Mouse (Mus musculus) retina, embryonic 14.5 days (tissue): ENCODE data around the gene Dctn2.

ENCODE experiments used
- DNase-seq: peaks from one replicate; pipeline ENCODE4 v3.0.0-alpha.2; 2015; ENCODE audit warnings: low spot score

Dctn2 gene

DNA sequence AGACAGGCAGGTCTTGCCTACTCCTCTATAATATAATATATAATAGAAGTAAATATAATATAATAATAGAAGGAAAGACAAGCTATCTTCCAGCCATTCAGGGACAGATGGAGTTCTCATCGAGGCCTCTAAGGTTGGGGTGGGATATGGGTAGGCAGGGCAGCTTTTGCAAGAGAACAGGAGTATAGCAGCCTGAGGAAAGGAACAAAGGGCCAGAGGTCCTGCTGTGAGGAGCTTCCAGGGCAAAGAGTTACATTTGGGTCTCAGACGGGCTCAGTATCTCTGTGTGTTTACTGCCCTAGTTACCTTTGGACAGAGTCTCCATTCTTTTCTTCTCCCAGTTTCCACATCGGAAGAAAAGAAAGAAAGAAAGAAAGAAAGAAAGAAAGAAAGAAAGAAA lies 2.5 kb upstream of the Dctn2 start:
- DNase-seq: no peak

DNA sequence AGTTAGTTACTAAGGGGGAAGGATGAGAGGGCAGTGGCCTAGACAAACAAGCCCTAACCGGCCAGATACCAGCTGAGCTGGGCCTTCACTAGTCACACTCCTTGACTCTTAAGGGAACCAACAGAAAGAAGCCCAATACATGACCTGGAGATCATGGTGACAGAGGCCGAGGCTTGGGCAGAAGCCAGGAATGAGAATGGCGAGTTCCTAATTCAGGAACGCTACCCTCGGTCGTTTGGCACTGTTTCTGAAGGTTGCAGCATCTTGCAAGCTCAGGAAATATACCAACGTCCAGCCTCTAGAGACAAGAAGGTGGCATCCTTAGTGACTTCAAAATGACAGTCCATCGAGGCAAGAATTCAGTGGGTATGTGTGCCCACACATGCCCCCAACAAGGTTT lies 1.8 kb upstream of the Dctn2 start:
- DNase-seq: no peak

DNA sequence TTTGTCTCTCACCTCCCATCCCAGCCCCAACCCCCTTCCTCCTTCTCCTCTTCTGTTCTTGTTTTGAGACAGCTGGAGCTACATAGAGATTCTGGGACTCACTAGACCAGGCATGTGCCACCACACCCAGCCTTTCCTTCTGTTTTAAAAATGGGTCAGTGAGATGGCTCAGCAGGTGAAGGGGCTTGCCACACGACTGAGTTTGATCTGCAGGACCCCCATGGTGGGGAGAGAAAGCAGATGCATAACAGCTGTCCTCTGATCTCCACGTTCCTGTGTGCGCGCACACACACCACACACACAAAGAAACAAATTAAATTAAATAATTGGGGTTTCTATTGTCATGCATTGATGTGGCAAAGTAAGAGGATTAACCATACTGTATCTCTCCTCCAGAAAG lies 1.2 kb upstream of the Dctn2 start:
- peak; percentile 26 for DNase-seq

DNA sequence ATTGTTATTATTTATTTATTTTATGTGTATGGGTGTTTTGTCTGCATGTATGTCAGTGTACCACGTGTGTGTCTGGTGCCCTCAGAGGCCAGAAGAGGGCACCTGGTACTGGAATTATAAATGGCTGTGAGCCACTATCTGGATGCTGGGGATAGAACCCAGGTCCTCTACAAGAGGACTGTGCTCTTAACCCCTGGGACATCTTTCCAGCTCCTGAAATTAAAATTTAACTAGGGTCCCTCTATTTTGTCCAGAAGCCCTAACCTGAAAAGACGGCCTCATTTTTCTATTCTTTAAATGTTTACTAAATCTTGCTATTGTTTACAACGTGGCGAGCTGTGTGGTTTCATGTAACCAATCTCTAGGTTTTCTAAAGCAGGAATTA lies 449 bp upstream of the Dctn2 start:
- DNase-seq: peak; percentile 35

DNA sequence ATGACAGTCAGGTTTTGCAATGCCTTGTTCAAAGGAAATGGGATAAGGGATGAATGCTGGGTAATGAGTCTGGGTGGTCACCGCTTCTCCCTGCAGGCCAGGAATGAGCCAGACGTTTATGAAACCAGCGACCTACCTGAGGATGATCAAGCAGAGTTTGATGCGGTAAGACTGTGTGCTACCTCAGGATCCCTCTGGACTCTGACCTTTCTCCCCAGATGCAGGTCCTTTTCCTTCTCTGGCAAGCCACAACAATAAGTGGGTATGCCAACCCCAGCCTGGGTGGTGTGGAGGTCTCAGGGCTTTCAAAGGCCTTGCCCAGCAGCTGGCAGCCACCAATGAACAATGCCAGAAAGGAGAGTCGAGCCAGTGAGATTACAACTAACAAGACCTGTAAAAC lies 1.1 kb downstream of the Dctn2 start:
- DNase-seq: no peak

DNA sequence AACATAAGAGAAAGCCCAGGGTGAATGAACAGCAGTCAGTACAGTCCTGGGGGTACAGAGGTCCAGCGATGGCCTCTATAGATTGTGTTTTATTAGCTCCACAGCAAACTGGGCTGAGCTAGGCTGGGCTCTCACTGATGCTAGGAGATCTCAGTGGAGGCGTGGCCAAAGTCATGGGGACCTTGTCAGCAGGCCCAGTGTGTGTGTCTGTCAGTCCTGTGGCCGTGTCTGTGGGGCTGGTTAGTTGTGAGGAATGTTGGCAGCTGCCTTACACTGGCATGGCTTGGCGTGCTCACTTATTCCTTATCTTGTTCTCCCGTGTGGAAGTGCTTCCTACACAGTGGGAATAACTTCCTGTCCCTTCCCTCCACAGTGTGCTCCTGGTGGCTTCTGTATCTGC lies 2.2 kb downstream of the Dctn2 start:
- DNase-seq: no peak

DNA sequence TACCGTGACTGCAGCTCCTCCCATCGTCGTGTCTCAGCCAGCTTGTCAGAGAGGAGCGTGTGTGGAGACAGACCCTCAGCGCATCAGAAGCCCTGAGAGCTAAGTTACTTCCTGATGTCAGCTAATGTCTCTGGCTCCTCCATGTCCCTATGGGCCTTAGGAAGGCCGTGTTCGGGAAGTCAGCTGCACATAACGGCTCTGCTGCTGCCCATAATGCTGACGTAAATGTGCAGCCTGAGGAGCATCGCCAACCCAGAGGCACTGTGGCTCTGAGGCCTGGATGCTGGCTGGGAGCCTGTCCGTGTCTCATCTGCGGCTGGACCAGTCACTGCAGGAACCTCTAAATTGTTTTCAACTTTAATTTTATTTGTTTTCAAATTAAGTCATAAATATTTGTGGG lies 2.9 kb downstream of the Dctn2 start:
- no peak for DNase-seq

DNA sequence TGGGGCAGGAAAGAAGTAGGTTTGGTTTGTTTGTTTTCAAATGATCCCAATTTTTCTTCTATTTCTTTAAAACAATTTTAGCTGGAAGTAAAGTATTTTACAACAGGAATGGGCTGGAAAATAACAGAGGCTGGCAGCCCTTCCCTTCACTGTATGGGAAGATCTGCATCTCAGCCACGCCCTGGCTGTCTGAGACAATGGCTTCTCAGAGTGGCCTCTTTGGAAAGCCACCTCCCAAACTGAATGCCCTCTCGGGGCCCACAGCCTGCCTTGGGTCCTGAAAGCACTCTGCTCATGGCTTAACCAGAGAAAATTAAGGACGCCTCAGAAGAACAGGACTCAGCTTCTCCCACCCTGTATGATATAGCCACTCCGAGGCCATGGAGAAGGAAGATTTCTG lies 3.7 kb downstream of the Dctn2 start:
- DNase-seq: no peak

DNA sequence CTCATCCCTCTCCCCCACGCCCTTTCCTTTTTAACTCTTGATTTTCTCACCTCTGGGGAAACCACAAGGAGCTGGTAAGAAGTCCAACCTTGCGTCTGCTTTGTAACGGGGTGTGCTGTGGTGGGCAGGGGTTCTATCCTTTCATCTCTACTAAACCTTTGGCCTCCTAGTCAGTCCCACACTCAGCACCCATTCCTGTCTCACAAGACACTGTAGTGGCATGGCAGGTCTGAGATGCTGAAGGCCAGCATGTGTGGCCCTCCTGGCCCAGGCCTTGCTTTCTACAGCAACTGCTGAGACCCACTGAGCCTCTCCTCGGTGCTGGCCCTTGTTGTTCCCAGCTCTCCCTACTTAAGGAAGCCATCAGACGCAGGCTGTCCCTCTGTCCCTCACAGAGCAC lies 6.2 kb downstream of the Dctn2 start:
- no peak for DNase-seq

DNA sequence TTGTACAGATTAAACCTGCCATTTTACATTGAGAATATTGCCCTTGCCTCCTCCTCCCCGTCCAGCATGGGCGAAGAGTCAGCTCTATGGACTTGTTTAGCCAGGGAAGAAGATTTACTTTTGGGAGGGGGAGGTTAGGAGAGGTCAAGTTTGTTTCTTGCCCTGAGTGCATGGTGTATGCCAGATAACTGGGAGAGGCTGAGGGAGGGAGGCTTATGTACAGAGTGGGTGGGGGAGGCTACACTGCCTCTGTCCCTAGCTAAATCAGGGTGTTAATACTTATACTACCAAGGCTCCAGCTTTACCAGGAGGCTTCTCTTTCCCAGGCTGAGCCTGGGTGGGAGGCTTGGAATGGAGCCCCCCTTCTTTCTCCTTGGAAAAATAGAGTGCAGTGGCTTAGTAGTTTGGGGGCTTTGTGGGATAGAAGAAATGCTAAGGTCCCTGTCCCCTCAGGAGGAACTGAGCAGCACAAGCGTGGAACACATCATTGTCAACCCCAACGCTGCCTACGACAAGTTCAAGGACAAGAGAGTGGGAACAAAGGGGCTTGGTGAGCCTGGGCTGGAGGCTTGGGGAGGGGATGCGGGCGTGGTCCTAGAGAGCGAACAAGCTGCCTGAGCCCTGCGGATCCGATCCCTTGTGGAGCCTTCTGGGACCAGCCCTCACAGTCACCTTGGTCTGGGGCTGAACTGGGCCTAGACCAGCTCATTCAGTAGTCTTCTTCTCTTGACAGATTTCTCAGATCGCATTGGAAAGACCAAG lies 8.3 kb downstream of the Dctn2 start:
- no peak for DNase-seq

DNA sequence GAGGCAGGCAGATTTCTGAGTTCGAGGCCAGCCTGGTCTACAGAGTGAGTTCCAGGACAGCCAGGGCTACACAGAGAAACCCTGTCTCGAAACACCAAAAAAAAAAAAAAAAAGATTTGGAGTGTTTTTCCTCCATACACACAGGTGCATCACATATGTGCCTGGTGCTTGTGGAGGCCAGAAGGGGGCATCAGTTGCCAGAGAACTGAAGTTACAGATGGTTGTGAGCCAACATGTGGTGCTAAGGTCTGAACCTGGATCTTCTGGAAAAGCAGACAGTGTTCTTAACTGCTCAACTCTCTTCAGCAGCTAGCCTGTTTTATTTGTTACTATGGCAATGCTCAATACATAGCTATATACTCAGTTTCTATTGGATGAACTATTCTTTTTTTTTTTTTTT lies 13.6 kb downstream of the Dctn2 start:
- no peak for DNase-seq

DNA sequence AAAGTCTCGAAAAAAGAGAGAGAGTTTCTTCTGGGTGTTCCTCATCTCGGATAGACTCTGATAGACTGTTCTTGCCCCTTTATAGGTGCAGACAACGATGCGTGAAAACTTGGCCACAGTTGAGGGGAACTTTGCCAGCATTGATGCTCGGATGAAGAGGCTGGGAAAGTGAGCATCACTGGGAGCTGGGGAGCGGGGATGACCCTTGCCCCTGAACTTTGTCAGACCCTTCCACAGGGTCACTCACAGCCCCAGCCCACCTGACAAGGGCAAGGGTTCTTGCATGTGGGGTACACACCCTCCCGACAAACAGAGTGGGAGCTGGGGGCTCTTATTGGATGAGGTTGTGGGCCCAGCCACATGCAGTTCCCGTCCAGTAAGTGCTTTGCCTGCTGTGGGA lies 15.1 kb downstream of the Dctn2 start:
- no peak for DNase-seq

DNA sequence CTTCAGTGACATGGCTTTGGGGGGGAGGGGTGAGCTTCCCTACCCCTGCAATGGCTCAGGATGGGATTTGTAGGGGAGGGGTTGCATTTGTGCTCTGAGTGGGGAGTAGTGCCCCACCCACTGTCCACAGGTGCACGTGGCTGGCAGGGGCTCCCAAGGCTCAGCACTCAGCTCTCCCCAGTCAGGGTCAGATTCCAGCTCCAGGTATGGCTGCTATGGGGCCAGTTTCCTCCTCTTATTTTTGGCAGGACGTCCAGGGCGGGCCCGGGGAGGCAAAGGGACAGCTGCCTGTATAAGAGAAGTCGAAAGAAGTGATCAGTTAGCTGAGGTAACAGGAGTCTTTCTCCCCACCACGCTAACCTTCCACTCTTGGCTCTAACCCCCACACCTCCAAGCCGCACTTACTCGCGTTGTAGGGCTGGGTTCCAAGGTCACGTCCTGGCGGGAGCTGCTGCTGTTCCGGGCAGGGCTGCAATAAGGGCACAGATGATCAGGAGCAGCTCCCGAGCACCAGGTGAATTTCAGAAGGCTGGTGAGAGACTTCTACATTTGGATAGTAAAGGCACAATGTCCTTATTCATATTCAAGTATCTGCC lies 16.6 kb downstream of the Dctn2 start:
- no peak for DNase-seq

DNA sequence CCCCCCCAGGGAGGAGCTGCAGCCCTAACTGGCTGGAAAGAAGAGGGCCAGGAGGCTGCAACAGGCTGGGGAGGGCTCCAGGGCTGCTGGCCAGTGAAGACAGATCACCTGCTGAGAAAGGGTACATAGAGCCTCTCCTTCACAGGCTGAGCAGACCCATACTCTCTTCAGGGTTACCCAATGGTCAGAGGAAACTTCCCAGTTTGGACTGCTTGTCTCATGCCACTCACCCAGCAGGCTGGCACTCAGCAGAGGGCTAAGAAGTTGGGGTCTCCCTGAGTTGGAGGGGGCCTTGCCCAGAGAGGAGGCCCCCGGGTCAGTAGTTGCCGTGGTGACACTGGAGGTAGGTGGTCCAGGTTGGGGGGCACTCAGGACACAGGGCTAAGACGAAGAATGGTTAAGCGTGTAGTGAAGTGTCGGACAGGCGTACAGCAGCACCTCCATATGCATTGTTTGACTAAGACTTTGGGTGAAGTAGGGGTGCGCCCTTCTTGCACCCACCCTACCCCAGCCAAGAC lies 18.0 kb downstream of the Dctn2 start:
- DNase-seq: no peak

DNA sequence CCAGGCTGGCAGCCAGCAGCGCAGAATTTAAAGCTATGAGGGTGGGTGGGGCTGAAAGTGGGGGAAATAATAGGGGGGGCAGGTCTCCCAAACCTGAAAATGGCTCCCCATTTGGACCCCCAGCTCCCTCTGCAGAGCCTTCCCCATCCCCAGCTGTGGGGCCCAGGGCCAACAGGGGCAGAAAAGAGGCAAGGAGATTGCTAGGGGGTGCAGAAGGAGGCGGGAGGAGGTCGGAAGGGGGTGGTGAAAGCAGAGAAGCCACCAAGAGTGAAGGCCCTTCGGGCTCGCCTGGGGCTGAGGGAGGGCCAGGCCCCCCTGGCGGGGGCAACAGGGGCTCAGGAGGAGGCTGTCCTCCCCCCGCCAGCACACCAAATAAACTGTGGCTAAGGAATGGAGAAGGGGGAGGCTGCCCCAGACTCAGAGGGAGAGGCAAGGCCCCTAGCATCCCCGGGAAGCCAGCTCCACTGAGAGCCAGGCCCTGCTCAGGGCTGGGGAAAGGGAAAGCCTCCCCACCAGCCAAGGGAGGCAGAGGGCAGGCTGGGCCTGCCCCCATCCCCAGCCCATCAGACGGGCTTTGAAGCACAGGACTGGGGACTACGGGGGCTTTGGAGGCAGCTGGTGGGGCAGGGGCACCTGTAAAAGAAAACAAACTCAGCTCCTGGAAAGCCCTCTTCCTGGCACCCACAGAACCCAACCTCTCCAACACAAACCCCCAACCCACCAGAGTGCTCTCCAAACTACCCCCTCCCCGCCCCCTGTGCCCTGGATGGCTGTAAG lies 18.7 kb downstream of the Dctn2 start:
- DNase-seq: no peak

DNA sequence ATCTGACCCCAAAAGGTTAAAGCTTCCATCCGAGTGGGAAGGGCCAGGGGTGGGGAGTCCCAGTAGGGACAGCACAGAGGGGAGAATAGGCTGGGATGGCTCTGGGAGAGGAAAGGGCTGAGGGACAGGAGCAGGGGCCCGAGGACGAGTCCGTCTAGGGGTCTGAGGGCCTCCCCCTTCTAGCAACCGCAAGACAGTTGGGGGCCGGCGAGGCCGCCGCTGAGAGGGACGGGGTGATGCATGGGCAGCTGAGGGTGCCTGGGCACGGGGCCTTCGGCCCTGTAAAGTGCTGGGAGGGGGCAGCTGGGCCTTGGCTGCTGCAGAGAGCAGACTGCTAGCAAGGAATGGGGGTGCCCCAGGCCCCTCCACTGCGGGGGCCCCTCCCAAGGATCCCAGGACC lies 19.5 kb downstream of the Dctn2 start:
- DNase-seq: no peak

DNA sequence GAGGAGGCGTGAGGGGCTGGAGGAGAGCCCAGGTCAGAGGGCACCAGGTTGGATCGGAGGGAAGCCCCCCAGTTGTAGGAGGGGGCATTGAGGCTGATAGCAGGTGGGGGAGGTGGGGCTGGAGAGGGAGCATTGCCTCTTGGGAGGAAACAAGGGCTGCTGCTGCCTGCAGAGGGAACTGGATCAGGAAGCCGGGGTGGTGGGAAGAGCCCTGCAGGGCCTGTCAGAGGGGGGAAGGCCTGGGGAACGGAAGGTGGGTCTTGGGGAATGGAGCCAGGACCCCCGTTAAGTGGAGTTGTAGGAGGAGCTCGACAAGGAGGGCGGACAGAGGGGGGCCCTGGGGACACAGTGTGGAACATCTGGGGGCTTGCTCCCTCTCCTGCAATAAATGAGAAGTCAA lies 20.0 kb downstream of the Dctn2 start:
- no peak for DNase-seq

DNA sequence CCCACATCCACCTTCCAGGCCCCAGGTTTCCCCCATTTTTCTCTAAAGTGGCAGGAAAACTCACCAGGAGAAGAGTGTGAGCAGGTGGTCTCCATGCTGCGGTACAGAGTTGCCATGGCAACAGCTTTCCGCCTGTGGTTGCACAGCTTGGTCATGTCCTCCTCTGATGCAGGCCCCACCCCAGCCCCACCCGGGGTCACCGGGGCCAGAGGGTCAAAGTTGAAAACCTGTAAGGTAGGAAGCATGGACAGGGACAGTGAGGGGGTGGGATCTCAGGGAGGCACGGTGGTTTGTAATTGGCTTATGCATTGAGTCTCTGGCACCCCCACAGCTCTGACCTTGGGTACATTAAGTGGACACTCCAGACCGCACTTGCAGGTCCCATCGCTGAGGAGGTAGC lies 20.6 kb downstream of the Dctn2 start:
- no peak for DNase-seq

DNA sequence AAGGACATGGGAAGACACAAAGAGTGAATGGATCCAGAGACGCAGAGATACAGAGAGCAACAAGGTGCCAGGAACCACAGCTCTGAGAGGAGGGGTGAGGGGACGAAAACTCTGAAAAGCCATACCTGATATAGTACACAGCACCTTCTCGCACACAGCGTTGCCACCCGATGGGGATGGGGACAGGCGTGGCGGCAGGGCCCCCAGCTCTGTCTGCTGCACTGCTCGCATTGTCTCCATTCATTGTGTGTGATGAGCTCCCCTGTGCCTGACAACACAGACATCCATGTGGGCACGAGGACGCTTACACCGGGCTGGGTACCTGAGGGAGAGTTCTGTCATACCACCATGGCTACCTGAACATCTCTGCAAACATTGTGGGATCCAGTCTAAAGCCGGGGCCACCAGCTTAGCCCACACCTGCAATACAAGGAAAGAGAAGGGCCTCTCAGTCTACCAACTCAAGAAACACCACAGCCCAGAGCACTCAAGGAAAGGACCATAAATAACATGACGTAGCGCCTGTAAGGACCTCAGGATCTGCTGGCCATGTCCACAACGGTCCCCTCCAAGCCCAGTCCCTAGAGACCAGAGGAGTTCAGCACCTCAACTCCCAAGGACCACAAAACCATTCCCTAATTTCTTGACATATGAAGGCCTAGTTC lies 21.2 kb downstream of the Dctn2 start:
- DNase-seq: no peak

DNA sequence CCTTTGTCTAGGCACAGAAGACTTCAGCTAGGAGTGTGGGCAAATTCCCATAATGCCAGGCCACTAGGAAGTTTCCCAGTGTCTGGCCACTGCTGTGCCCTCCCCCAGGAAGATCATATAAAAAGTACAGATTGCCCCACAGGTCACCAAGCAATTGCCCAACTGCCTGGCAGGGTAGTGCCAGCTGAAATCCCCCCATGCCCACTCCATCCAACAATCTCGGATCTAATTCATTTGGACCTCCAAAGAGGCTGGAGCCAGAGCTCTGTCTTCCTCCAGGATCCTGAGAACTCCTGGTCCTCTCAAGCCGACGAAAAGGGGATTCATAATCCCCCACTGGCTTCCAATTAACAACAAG lies 21.7 kb downstream of the Dctn2 start:
- no peak for DNase-seq

DNA sequence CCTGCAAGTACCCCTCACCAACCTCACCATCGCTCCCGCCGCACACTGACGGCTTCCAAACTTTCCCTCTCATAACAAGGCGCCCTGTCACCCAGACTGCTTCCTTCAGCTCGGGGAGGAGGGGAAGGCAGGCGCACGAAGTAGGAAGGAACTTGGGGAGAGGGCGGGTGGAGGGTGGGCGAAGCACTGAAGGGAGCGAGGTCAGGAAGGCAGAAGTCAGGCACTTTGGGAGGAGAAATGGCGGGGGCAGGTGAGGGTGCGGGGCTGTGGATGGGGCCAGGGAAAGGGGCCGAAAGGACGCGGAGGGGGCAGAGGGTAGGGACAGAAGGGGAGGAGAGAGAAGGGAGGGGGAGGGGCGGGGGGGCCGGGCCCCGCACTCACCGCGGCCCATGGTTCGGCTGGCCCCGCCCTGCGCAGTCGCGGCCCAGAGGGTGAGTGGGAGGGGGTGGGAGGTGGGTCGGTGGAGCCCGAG lies 22.2 kb downstream of the Dctn2 start:
- peak; percentile 56 for DNase-seq

DNA sequence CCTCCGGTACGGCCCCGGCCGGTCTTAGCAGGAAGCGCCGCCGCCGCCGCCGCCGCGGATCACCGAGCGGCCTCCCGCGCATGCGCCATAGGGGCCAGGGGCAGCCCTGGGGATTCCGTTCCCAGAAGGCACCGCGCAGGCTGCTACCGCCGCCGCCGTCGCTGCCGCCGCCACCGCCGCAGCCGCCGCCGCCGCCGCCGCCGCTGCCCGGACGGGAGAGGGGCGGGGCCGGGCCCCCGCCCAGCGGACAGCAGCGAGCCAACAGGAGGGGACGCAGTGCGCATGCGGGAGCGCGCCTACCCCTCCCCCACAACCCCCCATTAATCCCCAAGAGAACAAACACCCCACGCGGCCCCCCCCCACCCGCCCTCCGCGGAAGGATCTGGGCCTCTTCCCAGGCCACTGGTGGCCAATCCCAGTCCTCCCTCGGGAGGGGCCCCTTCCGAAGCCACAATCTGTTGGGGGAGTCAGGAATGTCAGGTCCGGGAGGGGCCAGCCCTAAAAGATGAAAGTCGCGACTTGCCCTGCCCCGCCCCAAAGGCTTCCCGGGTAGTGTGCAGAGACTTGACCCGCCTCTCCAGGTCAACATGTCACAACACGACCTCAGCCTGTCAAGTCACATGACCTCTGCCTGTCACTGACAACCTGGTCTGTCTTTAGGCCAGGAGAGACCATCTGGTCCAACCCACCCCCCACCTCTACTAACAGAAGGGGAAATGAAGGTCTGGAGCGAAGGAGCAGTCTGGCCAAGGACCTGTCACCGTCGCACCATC lies 22.8 kb downstream of the Dctn2 start, which contains the start of gene Mbd6:
Gene Mbd6, minus strand, starts transcription at position 219 of the 773 bp plus-strand sequence.
- peak; percentile 94 for DNase-seq
